In the genomic region with DNA sequence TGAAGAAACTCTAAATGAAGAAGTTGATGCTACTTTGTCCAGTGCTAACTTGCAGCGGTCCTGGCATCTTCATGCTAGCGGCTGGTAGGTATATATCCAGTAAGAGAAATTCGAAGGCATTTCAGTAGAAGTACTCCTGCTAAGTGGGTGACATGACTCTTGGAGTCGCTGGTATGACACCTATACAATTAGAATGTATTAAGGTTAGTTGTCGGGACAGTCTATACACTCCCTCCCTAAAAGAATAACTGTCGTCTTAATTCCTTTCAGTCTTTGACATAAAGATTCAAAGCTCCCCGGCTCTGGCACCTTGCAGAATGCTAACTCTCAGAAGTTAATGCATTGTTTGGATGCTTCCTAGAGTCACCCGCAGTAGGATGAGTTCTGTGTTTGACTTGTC, we compare ENCODE assay signal across 8 mouse cellular contexts.
DNase-seq lines count a peak whose midpoint lies in the region; ATAC-seq and TF ChIP-seq lines count a peak whose summit lies in the region.

No protein-coding gene starts in this region.

- peak overlapping the region; percentile 87 for H3K4me2 ChIP-seq in lung, embryonic 14.5 days
- peak overlapping the region; percentile 72 for H3K4me2 ChIP-seq in forebrain, embryonic 13.5 days
- H3K4me2 ChIP-seq in intestine, embryonic 16.5 days (ENCODE audit: low read depth, low read length): peak overlapping the region; percentile 82
- peak overlapping the region; percentile 78 for H3K4me2 ChIP-seq in neural tube, embryonic 15.5 days

- peak overlapping the region; percentile 61 for H3K4me3 ChIP-seq in lung, embryonic 14.5 days (ENCODE audit: low read depth, low read length)
- H3K4me3 ChIP-seq in forebrain, embryonic 13.5 days: peak overlapping the region; percentile 70
- peak overlapping the region; percentile 60 for H3K4me3 ChIP-seq in intestine, embryonic 16.5 days (ENCODE audit: low read length)
- peak overlapping the region; percentile 50 for H3K4me3 ChIP-seq in neural tube, embryonic 15.5 days (replicated peaks)

- H3K27ac ChIP-seq in lung, embryonic 14.5 days (ENCODE audit: low read depth): no peak overlapping the region
- H3K27ac ChIP-seq in forebrain, embryonic 13.5 days: no peak overlapping the region
- H3K27ac ChIP-seq in intestine, embryonic 16.5 days (ENCODE audit: low read length): no peak overlapping the region
- no peak overlapping the region for H3K27ac ChIP-seq in neural tube, embryonic 15.5 days (replicated peaks)

- H3K9ac ChIP-seq in lung, embryonic 14.5 days: peak overlapping the region; percentile 11
- peak overlapping the region; percentile 85 for H3K9ac ChIP-seq in forebrain, embryonic 13.5 days
- H3K9ac ChIP-seq in intestine, embryonic 16.5 days (ENCODE audit: low read depth, low read length): no peak overlapping the region
- no peak overlapping the region for H3K9ac ChIP-seq in neural tube, embryonic 15.5 days (replicated peaks)

- no peaks in the 10 kb centered on the region for H3K9me3 ChIP-seq in lung, embryonic 14.5 days (ENCODE audit: low read depth, low read length)
- no peaks in the 10 kb centered on the region for H3K9me3 ChIP-seq in forebrain, embryonic 13.5 days (replicated peaks)
- no peaks in the 10 kb centered on the region for H3K9me3 ChIP-seq in intestine, embryonic 16.5 days (ENCODE audit: control insufficient read depth, low read length)
- no peaks in the 10 kb centered on the region for H3K9me3 ChIP-seq in neural tube, embryonic 15.5 days (replicated peaks)

- 0 out of 2 replicates have a peak, but pooled peaks cover 5% of the 10 kb centered on the region for H3K4me1 ChIP-seq in lung, embryonic 14.5 days (ENCODE audit: insufficient read depth)
- peaks cover 70% of the 10 kb centered on the region for H3K4me1 ChIP-seq in forebrain, embryonic 13.5 days
- H3K4me1 ChIP-seq in intestine, embryonic 16.5 days (ENCODE audit: control insufficient read depth, insufficient read depth, low read length): peaks cover 3% of the 10 kb centered on the region; the same call in 1 of the 2 replicates
- H3K4me1 ChIP-seq in neural tube, embryonic 15.5 days: peaks cover 47% of the 10 kb centered on the region

- TF ChIP-seq CTCF in lung, embryonic 14.5 days (IDR thresholded peaks at IDR 0.05; ENCODE audit: low read depth): no peak

- H3K27me3 ChIP-seq in lung, embryonic 14.5 days (ENCODE audit: insufficient read depth, low read length): peaks cover 16% of the 10 kb centered on the region; the same call in 1 of the 2 replicates
- H3K27me3 ChIP-seq in forebrain, embryonic 13.5 days: peaks cover 14% of the 10 kb centered on the region
- peaks cover 8% of the 10 kb centered on the region for H3K27me3 ChIP-seq in intestine, embryonic 16.5 days (replicated peaks; ENCODE audit: control insufficient read depth, insufficient read depth, low read length)
- peaks cover 5% of the 10 kb centered on the region; the same call in 1 of the 2 replicates for H3K27me3 ChIP-seq in neural tube, embryonic 15.5 days (replicated peaks)

- H3K36me3 ChIP-seq in lung, embryonic 14.5 days (ENCODE audit: insufficient read depth): no peaks in the 10 kb centered on the region
- H3K36me3 ChIP-seq in forebrain, embryonic 13.5 days (ENCODE audit: poor library complexity, severe bottlenecking): peaks cover 4% of the 10 kb centered on the region; the same call in 1 of the 2 replicates
- no peaks in the 10 kb centered on the region for H3K36me3 ChIP-seq in intestine, embryonic 16.5 days (ENCODE audit: control insufficient read depth, insufficient read depth, low read length)
- no peaks in the 10 kb centered on the region for H3K36me3 ChIP-seq in neural tube, embryonic 15.5 days

- 26% methylated on average over 8 of the region's 8 CpGs for WGBS in lung, embryonic 14.5 days
- 27% methylated on average over 8 of the region's 8 CpGs for WGBS in forebrain, embryonic 13.5 days
- 37% methylated on average over 8 of the region's 8 CpGs for WGBS in intestine, embryonic 16.5 days
- WGBS in neural tube, embryonic 15.5 days: 24% methylated on average over 8 of the region's 8 CpGs

- ATAC-seq in lung, embryonic 14.5 days (ENCODE audit: insufficient read depth): no peak
- ATAC-seq in forebrain, embryonic 13.5 days: no peak
- ATAC-seq in intestine, embryonic 16.5 days: no peak
- no peak for ATAC-seq in neural tube, embryonic 15.5 days (ENCODE audit: low FRiP score)

- no peak for DNase-seq in lung, embryonic 14.5 days
- DNase-seq in lung, postnatal 36 days: no peak
- DNase-seq in right cerebral cortex, postnatal 4 days: no peak
- DNase-seq in cerebellum, adult 11 months: no peak
- no peak for DNase-seq in retina, postnatal 1 day

Comparison
In these comparisons a context has a peak if more than half of its experiments do, and no peak if none do; other contexts are left out.
1. H3K9ac ChIP-seq: peak in lung, embryonic 14.5 days (single experiment) and forebrain, embryonic 13.5 days (single experiment); none in intestine, embryonic 16.5 days (single experiment) and neural tube, embryonic 15.5 days (single experiment).
2. Peak in every context shown above with its lines, with median percentiles within 50 percentile points of each other: H3K4me2 ChIP-seq and H3K4me3 ChIP-seq.